Mouse (Mus musculus): ENCODE results near the gene 9130409I23Rik.

The 9130409I23Rik gene

DNA sequence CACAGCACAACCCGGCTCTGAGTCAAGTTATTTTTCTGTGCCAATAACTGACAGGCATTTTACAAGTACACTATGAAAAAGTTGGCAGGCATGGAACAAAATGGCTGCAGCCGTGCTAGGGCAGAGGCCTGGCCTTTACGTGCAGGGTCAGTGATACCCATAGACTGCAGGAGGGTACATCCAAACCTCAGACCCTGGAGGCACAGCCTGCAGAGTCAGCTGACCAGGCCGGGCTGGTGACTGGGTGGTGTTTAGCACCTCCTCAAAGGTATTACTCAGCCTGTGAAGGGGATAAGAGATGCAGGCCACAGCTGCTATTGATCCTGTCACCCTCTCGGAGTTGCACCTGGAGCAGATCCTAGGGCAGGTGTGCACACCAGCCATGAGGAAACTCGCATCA lies at the start of gene 9130409I23Rik:
Gene 9130409I23Rik, plus strand, starts transcription at position 301 of the 400 bp plus-strand sequence.
- DNase-seq, result no peak

DNA sequence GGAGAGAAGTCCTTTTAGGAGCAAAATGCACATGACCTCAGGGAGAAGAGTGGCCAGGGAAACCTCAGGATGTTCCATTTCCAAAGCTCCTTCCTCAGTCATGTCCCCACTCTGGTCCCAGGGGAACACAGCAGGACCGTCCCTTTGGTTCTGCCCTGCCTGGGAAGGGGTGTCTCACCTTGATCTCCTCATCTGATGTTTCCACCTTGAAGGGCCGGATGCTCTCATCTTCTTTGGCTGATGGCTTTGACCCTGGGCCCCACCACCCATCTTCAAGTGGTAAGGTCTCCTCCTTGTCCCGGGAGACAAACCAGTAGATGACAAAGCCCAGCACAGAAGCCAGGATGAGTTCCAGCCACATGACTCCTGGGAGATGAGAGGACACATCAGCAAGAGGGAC lies 49.4 kb upstream of the 9130409I23Rik start:
- DNase-seq, result peak; percentile 93

DNA sequence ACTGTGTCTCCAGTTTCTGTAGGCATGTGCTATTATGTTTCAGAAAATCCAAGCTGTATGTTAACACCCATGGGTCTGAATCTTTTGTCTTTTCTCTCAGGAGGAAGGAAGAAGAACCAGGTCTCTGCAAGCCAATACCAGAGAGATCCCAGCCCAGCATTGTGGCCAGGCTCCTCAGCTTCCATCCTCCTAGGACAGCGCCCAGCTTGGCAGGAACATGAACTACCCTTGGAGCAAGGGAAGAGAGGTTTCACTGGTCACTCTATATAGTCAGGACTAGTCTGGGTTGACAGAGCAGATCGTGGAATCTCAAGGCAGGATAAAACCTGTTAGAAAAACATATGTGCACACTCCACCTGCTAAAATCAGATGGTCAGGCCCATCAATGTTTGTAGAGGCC lies 47.2 kb upstream of the 9130409I23Rik start:
- peak; percentile 74 for DNase-seq

DNA sequence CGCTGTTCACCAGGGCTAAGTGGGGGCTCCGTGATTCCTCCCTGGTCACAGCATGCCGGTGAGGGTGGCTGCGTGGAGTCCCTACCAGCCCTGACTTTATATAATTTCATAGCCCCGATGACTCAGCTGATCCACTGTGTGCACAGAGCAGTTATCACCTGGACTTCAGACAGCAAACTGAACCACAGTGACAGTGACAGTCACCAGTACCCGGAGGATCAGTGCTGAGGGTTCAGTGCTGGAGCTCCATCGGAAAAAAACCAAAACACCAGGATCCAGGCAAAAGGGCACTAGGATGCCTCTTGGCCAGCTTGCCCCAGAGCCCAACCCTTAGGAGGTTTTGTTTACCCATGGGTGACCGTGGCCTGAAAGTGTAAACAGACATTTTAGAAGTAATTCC lies 45.7 kb upstream of the 9130409I23Rik start:
- DNase-seq, result peak; percentile 81

DNA sequence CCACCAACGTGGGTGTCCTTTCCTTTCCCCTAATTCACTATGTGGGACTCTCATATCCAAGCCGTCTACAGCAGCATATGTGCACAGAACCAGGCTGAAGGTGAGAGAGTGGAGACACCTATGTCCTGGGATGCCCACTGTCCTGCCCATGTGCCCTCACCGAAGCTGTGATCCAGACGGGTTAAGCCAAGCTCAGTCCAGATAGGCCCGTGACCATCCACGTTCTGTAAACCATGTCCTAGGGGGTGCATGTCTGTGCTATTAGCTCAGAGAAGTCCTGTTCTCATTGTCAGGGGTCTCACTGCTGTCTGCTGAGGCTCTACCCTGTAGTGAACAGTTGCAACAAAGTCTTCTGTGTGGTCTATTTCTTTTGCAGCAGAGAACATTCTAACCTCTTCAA lies 43.2 kb upstream of the 9130409I23Rik start:
- DNase-seq, result peak; percentile 82

DNA sequence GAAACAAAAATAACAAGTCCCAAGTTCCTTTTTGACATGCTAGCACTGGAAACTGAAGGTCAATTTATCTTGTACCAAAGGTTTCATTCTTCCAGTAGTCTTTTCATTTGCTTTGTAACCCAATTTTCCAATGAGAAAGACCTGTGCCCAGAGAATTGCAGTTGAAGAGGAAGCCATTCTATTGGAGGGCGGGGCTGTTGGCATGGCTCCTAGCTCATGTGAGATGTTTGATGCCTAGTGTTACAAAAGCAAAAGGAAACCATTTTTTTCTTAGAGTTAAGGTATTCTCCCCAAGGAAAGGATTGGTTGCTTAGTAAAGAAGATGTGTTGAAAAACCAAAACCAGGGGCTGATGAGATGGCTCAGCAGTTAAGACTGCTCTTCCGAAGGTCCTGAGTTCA lies 42.8 kb upstream of the 9130409I23Rik start:
- peak; percentile 95 for DNase-seq

DNA sequence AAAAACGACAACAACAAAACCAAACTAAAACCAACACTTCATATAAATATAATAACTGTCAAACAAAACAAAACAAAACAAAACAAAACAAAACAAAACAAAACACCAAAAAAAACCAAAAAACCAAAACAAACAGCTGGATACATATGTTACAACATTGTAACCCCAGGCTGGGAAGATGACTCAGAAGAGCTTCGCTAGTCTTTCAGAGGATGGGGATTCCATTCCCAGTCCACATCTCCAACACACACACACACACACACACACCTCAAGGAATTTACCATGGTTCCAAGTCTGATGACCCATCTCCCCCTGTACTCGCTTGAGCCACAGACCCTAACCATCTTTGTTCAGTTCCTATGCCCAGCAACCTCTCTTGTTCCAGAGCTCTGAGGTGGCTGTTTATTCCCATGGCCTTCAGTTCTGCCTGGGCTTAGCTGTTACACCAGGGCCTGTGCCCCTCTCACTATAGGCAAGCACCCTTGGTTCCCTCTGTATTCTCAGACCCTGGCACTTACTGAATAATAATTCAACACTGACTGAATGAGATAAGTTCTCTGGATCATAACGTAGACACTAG lies 41.9 kb upstream of the 9130409I23Rik start:
- peak; percentile 86 for DNase-seq

DNA sequence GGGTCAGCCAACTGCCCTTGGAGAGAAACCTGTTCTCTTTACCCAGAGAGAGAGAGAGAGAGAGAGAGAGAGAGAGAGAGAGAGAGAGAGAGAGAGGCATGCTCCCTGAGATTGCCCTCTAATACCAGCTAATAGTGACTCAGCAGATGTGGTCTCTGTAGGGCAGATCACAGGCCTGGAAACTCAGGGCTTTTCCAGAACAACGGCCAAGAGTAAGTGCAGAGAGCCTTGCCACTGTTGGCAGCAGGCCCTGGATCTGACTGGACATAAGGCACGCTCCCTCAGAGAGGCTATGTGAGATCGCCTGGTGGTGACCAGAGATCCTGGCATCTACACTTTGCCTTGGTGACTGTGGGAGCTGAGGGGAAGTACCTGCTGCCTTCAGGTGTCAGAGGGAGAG lies 41.3 kb upstream of the 9130409I23Rik start:
- peak; percentile 98 for DNase-seq

DNA sequence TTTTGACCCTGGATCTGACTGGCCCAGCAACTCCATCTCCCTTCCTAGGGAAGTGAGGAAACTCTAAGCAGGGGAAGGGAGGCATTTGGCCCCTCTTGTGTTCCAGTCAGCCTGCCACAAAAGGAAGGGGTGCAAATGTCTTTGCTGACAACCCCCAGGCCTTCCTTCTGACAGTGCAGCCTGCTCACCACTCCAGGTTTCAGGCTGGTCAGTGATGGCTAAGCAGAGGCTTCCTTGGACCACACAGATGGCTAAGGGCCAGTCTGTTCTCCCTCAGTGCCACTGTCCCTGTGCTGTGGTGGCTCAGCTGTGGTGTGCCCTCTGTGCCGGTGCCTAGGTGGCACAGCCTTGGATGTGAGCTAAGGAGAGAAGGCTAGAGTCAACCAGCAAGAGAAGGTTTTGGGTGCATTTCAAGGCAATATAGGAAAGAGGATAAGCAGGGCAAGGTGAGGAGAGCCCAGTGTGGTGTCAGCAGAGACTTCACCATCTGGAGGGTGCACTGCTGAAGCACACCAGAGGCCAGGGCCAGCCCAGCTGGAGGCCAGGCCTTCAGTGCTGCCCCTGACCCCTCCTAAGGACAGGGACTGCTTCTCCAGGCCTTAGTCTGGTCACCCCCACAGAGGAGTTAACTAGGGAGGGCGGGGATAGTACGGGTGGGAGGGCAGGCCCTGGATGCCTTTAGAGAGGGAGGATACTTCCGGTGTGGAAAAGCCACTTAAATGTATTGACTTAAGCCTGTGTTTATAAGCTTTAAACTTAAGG lies 40.7 kb upstream of the 9130409I23Rik start:
- DNase-seq, result peak; percentile 91

DNA sequence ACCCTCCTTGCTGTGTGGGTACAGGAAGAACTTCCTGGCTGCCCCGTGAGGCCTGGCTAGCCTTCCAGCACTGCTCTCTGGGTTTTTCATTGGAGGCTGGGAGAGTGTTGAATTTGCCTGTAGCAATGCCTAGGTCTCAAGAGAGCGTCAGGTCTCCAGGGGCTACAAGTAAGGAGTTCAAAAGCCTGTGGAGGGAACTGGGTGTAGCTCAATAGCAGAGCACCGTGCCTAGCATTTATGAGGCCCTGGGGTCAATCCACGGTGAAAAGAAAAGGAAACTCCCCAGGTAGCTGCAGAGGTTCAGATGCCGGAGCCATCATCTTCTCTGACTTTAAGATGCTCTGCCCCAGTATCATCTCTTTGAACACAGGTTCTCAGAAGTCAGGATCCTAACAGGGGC lies 39.4 kb upstream of the 9130409I23Rik start:
- DNase-seq, result peak; percentile 86

DNA sequence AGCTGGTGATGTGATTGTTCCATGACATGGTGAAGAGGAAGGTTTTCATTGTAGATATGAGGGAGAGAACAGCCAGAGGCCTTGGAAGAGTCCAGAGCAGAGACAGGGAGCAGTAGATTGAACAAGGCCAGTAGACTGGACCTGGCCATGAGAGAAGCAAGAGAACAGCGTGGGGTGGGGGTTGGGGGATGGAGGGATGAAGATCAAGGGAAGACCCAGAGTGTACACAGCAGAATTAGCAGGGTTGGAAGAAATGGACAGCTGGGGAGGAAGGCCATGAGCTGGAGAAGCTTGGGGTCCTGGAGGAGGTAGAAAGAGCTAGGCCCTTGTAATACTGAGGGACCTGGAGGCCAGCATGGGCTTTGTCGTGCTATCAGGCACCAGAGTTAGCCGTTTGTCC lies 38.6 kb upstream of the 9130409I23Rik start:
- DNase-seq, result peak; percentile 84

DNA sequence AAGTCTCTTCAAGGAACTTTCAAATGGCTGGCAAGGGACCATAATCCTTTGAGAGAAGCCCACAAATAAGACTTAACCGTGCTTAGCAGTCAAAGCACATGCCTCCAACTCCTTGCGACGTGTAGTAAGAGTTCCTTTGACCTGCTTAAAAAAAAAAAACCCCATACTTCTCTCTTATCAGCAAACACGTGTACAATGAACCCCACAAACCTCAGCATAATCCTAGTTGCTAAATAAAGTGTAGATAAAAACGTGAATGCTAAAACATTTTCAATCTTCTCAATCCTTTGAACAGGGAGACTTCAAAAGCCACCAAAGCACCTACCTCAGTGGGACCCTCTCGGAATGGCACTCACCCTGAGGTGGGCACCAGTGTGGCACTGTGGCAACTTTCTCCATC lies 37.6 kb upstream of the 9130409I23Rik start:
- DNase-seq, result peak; percentile 71

DNA sequence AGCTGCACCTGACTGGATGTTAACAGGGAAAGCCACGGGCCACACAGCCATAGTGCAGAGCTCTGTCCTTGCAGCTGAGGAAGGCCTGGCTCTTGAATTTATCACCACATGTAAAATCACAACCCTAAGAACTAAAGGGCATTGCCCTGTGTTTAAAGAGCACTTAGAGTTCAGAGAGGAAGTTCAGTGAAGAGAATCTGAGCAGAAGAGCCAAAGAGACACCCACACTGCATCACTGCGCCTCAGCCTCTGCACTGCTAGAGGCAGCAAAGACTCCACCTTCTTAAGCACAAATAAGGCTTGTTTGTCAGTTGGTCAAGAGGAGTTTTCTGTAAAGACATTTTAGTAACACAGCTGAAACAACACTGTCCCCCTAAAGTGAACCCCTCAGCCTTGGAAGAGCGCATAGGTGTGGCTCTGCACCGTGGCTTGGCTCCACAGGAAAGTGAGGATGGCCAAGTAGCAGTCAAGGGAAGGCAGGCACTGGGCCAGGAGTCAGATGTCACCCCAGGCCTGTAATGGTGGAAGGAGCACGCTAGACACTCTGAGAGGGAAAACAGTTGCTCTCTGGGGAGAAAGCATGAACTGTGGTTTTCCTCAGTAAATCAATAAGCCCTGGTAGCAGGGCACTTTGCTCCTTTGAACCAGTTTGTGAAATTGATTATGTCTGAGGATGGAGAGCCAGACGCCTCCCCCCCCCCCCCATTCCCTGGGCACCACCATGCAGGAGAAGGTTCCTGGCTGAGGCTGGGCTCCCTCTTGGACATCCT lies 36.1 kb upstream of the 9130409I23Rik start:
- peak; percentile 98 for DNase-seq

DNA sequence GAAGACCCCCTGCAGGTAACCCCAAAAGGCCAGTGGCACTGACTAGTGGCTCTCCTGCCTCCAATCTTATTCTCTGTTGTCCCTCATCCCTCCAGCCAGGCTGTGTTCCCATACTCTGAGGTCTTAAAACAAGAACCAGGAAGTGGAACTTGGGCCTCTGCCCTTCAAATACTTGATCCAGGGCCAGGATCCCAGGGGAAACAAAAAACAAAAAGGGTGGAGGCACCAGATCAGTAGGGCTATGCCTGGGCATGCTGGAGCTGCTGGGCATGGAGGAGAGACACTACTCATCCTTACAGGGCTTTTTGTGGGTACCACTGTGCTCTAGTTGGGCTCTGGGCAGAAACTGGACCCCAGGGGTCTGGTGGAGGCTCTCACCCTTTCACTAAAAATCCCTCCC lies 35.5 kb upstream of the 9130409I23Rik start:
- peak; percentile 99 for DNase-seq

DNA sequence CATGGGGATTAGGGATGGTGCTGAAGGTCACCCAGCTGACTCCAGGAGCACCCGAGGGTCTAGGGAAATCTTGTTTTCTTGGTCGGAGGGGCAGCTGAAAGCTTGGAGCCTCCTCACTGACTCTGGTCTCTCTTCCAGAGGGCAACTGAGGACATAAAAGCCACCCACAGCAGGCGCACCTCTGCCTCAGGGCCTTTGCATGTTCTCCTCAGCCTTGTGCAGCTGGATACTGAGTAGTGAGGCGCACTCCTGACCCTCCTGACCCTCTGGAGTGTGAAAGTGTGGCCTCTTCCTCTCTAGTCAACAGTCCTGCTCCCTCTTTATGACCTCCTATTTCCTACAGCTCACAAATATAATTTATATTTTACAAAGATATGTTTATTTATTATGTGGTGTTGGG lies 35.0 kb upstream of the 9130409I23Rik start:
- DNase-seq, result no peak

DNA sequence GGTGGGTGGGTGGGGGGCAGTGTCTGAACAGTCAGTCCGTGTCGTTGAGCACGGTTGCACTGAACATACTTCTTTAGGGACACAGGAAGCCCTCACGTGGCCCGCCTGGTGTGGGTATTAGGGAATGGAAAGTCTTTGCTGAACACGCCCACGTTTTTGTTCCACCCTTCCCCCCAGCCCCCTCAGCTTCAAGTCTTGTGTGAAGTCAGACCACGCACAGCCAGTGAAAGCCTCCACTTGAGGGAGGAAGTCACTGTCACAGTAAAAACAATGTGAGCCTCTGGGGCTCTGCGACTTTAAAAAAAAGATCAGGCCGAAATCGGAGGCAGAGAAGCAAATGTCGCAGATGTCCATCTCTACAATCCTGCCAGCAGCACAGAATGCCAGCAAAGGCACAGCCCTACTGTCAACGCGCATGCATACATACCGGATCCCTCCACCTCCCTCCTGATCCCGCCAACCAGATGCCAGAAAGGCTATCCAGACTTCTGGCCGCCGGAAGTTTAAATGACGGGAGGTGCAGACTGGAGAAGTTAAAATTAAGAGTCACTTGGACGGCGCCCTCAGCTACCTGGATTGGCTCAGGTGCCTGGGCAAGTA lies 34.4 kb upstream of the 9130409I23Rik start:
- peak; percentile 100 for DNase-seq

DNA sequence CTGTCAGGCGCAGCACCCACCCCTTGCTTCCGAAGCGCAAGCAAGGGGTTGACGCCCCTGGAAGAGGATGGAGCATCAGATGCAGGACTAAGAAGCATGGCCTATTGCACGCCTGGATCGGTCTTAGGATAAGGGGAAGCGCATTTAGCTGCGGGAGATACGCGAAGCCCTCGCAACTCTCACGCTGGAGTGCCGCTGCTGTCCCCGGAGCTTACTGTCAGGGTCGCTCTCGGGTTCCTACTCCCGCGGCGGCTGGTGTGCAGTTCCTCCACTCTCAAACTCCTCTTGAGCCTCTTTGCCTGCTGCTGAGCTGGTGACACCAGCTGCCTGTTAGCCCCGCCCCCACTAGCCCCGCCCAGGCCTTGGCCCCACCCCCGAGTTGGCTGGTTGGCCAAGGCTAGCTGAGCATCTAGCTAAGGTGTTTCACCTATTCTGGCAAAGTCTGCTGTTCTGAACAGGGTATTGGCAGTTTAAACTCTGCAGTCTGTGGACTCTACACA lies 33.8 kb upstream of the 9130409I23Rik start:
- DNase-seq, result peak; percentile 99

DNA sequence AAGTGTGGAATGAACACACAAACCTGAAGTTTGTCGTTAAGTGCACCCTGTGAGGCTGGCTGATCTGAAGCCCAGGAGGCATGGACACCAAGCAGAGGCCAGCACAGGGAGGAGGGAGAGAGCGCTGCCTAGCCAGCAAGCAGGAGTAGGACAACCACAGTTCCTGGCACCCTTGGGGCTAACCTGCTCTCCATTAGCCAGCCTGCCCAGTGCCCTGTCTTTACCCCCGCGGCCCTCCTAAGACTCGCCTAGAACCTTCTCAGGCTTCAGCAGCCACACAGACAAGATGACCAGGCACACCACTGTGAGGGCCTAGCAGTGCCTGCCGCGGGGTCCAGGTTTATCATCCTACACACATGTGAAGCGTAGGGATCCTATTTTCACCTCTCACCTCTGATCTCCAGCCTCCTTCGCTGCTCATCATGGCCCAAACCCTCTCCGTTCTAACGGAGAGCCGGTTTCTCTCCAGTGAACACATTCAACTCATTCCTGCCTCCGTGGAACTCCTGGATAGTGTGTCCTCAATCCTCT lies 33.1 kb upstream of the 9130409I23Rik start:
- DNase-seq, result peak; percentile 92

DNA sequence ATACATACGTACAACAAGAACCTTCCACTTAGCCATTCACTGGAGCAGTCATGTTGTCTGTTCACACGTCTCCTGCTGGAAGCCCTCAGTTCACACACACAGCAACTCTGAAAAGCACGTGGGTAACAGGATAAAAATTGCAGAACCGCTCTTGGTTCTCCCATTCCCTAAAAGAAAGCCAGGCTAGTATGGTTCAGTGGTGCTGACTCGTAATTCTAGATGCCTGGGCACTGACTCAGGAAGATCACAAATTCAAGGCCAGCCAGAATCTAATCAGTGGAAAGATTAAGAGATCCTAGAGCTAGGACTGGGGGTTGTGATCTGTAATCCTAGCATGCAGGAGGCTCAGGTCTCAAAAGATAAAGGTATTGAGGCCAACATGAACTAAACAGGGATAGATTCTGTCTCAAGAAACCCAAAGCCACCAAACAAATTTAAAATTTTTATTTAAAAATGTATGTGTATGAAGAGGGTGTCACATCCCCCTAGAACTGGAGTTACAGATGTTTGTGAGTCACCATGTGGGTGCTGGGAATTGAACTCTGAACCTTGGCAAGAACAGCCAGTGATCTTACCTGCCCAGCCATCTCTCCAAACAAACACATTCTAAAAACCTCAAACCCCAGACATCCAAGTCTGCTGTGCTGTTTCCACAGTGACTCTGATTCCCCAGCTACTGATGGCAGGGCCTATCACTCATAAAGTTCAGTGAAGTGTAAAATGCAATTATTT lies 30.1 kb upstream of the 9130409I23Rik start, which contains the start of gene Ephx1:
Gene Ephx1, minus strand, starts transcription at position 149 of the 732 bp plus-strand sequence.
- peak; percentile 40 for DNase-seq

DNA sequence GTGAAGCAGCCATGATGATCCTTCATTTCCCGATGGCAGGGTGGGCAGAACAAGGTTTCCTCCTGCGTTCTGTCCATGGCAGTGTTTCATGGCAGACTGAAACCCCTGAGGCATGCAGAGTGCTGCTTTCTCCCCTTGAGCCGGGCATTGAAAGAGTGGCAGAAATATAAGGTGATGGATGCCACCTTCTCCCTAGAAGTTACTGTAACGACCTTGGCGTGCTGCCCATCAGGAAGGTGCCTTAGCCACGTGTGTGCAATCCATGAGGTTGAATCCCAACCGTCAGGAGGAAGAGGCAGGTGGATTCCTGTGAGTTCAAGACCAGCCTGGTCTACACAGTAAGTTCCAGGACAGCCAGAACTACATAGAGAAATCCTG lies 29.6 kb upstream of the 9130409I23Rik start:
- DNase-seq, result peak; percentile 72

DNA sequence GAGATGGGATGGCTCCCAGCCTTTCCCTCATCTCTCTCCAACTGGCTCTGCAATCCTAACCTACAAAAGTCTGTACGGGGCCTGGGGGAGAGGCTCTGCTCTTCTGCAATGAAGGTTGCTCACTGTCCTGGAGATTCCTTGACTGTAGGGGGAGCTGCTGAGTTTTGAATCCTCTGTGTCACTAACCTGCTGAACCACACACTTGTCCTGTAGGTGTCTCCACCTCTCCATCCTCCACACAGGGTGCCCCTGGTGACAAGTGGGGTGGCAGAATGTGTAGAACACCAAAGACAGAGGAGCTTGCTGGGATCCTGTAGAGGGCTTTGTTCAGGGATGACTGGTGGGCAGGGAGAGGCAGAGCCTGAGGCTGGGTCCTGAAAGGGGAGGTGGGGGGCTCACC lies 28.8 kb upstream of the 9130409I23Rik start:
- peak; percentile 94 for DNase-seq
